Mouse (Mus musculus) bone marrow, adult 2 months (tissue): ENCODE results near the gene Nrxn1. TPM values are rescaled to one million over a fixed set of nuclear protein-coding genes. Genes with fewer than 3 reads are reported as not detected.

Experiments
- H3K27ac ChIP-seq: fragments of 200-500 bp; 2 replicates; pipeline ENCODE4 v1.5.1; 2012; ENCODE audit warnings: low read depth, mild to moderate bottlenecking, control low read depth, inconsistent platforms, low read length; ENCODE audit not compliant: control insufficient read depth, poor library complexity, insufficient read depth
- H3K4me1 ChIP-seq: fragments of 200-500 bp; 2 replicates; pipeline ENCODE4 v1.6.1; 2011; ENCODE audit warnings: low read length; ENCODE audit not compliant: control insufficient read depth, insufficient read depth
- H3K4me3 ChIP-seq: fragments of 200-500 bp; replicated peaks from 2 replicates; pipeline ENCODE3; 2011; ENCODE audit warnings: mild to moderate bottlenecking, low read depth, low read length, control low read depth; ENCODE audit not compliant: control insufficient read depth
- CTCF ChIP-seq: fragments of 200-500 bp; IDR thresholded peaks from 2 replicates; pipeline ENCODE4 v1.5.1; 2011; ENCODE audit warnings: low read length, control low read depth; ENCODE audit not compliant: control insufficient read depth, insufficient read depth
- POLR2A ChIP-seq: fragments of 200-500 bp; IDR thresholded peaks from 2 replicates; pipeline ENCODE4 v1.6.1; 2011; ENCODE audit warnings: low read depth, mild to moderate bottlenecking, control low read depth, low read length, borderline replicate concordance; ENCODE audit not compliant: control insufficient read depth
- WGBS: fragments of 180-500 bp; shearing (Covaris S2); methylation state at CpG from one replicate; pipeline ENCODE4 v1.1.7; 2018; 5-methylcytosine and 5-hydroxymethylcytosine counted together
- polyA plus RNA-seq: library from polyadenylated mRNA; stranded (reverse); fragments of >200 nt; gene quantifications from 2 replicates; pipeline ENCODE4 v1.2.4, GENCODE M21; 2011; ENCODE audit warnings: low replicate concordance; ENCODE audit not compliant: missing spikeins, insufficient read depth, insufficient read length

Nrxn1 gene
- polyA plus RNA-seq, 1 experiment, result not detected

DNA sequence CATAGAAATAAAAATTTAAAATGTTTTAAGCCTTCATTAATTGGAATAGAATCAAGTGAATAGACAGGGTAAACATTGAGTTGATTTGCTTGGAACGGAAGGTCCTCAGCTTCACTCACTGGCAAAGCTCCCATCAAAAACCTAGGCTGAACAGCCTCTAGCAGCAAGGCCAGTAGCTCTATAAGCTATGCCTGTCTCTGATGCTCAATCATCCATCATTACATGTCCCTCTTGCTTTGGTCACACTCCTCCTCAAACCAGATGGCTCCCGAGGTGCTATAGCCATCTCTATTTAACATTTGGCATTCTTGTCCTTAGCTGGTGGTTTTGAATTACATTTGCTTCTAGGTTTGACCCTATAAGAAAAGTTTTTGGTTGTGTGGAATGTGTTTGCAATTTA lies 657.5 kb downstream of the Nrxn1 start:
- Histone ChIP-seq H3K4me1 (no peaks in the 10 kb centered on the region), H3K27ac (no peak overlapping the region), H3K4me3 (no peak overlapping the region)
- WGBS, result 70% methylated on average over 2 of the region's 2 CpGs
- TF ChIP-seq POLR2A, result no peak
- no peak for TF ChIP-seq CTCF

DNA sequence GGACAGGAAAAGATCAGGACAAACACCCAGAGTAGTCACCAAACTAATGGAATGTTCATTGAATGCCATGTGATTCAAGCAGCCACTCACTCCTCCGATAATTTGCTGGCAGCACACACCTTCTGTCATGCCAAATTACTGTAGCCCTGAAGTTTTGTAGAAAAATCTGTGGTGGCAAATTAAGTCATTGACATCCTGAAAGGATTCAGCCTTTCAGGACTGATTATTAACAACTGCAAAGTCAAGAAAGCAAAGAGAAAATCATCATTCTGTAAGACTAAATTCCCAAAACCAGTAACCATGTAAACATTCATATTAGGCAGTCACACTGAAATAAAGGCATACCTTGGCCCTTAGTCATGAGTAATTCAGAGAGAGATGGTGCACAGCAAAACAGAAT lies 662.7 kb downstream of the Nrxn1 start:
- 74% methylated on average over 1 of the region's 1 CpGs for WGBS
- TF ChIP-seq POLR2A, result no peak
- no peak for TF ChIP-seq CTCF
- H3K27ac ChIP-seq, result no peak overlapping the region

DNA sequence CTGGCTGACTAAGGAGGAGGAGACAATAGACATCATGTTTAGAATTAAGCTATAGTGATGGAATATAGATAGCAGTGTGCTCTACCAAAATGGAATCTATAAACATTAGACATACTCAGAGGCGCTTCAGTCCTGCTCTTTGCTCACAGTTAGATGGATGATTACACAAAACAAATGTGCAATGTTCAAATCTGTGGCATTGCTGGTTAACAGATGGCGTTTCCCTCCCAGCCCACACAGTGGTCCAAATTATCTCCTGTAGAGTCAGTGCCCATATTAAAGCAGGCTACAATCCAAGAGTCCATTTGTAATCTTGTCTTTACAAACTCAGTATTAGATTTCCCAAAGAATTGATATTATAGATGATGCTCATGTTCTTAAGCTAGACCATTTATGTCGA lies 666.9 kb downstream of the Nrxn1 start:
- WGBS, result 80% methylated on average over 3 of the region's 3 CpGs
- Histone ChIP-seq H3K4me3 (no peak overlapping the region), H3K27ac (no peak overlapping the region)

More for the DNA sequence above, 662.7 kb downstream of the Nrxn1 start:
- no peak overlapping the region for H3K4me3 ChIP-seq
- no peaks in the 10 kb centered on the region for H3K4me1 ChIP-seq

DNA sequence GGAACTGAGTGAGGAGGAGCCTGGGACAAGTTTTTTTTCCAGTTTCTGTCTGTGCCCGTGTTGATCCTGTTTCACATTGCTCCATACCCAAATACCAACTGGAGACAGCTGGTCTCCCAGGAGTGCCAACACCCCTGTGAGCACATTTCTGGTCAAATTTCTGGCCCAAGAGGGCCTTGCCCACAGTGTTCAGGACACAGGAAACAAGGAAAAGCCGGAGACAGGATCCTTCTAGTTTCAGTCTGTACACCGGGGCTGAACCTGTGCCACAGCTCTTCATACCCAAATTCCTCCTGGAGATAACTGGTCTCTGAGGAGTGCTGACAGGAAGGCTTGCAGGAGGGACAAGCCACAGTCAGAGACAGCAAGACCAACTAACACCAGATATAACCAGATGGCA lies 670.3 kb downstream of the Nrxn1 start:
- no peaks in the 10 kb centered on the region for H3K4me1 ChIP-seq
- TF ChIP-seq POLR2A, result no peak
- 72% methylated on average over 3 of the region's 3 CpGs for WGBS
- no peak overlapping the region for H3K27ac ChIP-seq
- no peak overlapping the region for H3K4me3 ChIP-seq

More for the DNA sequence above, 666.9 kb downstream of the Nrxn1 start:
- no peak for TF ChIP-seq POLR2A
- TF ChIP-seq CTCF, result no peak
- no peaks in the 10 kb centered on the region for H3K4me1 ChIP-seq

DNA sequence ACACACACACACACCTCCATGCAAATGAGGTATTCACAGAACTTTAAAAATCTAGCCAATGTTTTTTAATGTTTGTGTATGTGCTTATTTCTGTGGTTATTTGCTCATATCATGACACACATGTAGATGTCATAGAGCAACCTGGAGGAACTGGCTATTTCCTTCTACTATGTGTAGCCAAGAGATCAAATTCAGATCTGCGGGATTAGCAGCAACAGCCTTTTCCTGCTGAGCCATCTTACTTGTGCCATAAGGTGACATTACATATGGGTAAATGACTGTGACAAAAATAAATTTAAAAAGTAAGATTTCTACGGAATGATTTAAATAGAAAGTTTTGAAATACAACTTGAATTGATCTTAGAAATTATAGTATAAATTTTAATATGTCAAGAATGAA lies 672.1 kb downstream of the Nrxn1 start:
- no peaks in the 10 kb centered on the region for H3K4me1 ChIP-seq
- no peak overlapping the region for H3K4me3 ChIP-seq
- no peak overlapping the region for H3K27ac ChIP-seq
- WGBS, result 79% methylated on average over 2 of the region's 2 CpGs
- TF ChIP-seq CTCF, result no peak
- TF ChIP-seq POLR2A, result no peak

DNA sequence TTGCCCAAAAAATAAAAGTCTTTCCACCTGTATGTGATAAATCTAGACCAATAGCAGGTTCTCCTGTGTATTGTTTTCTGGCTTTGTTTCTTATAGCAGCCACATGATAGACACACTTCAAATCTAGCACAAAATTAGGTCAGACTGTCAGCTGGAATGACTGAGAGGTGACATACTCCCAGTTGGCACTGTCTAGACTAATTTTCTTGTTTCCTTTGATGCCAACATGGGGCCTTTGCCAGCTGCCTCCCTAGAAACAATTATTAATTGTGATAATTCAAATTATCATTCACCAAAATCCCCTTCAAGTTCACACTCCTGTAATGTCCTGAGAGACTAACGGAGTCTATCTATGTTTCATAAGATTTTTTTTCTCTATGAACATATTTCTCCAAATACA lies 673.3 kb downstream of the Nrxn1 start:
- WGBS, result 79% methylated on average over 1 of the region's 1 CpGs
- H3K27ac ChIP-seq, result no peak overlapping the region
- H3K4me3 ChIP-seq, result no peak overlapping the region
- H3K4me1 ChIP-seq, result no peaks in the 10 kb centered on the region
- no peak for TF ChIP-seq CTCF
- TF ChIP-seq POLR2A, result no peak

DNA sequence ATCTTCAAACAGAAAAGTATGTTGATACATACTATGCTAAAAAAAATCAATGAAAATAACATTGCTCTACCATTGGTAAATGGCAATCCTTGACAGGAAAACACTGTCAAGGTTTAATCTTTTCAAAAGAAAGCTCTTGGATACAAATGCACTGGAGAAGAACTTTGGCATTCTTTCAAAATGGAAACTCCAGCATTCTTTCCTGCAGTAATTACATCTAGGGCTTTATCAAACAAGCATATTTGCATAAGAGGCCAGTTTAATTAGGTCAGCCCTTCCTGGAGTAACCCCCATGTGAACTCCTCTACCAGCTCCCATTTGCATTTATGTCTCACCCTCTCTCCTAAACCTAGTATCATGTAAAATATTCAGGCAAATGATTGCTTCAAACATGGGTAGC lies 696.5 kb downstream of the Nrxn1 start:
- H3K27ac ChIP-seq, result no peak overlapping the region
- TF ChIP-seq POLR2A, result no peak
- no peak for TF ChIP-seq CTCF
- no peaks in the 10 kb centered on the region for H3K4me1 ChIP-seq
- H3K4me3 ChIP-seq, result no peak overlapping the region

DNA sequence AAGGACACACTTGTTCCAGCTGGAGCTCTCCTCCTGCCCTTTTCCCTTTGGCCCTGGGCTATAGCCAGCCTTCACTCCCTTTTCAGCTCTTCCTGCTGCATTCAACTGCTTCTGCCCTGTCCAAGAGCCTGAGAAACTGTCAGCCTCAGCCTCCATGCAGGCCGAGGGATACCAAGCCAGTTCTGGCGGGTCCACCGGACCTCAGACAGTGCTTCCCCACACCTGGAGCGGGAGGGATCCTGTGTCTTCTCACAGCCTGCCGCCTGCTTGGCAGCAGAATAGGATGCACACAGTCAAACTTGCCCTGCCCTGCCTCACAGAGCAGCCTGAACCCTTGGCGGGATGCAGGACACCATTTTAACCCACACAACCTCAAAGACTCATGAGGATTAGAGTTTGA lies 698.3 kb downstream of the Nrxn1 start:
- H3K27ac ChIP-seq, result no peak overlapping the region
- 87% methylated on average over 6 of the region's 6 CpGs for WGBS
- TF ChIP-seq POLR2A, result no peak
- TF ChIP-seq CTCF, result no peak

DNA sequence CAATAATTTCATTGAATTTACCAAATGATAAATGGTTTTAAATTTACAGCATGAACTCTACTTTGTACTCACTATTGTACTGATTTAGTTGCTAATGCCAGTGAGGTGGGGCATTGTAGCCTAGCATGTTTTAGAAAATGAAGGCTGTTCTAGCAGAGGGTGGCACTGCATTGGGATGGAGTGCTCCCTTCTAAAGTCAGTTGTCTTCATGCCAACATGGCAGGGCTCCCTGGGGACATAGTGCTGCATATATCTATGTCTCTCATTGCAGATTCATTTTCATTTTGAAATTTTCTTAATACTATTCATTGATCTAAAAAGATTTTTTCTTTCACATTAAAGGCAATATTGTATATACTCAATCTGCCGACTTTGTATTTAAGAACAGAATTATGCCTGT lies 700.1 kb downstream of the Nrxn1 start:
- TF ChIP-seq CTCF (no peak), POLR2A (no peak)
- WGBS, result 76% methylated on average over 1 of the region's 1 CpGs
- Histone ChIP-seq H3K27ac (no peak overlapping the region), H3K4me1 (no peaks in the 10 kb centered on the region), H3K4me3 (no peak overlapping the region)

More for the DNA sequence above, 698.3 kb downstream of the Nrxn1 start:
- Histone ChIP-seq H3K4me3 (no peak overlapping the region), H3K4me1 (no peaks in the 10 kb centered on the region)
